In genomic region chr4:95386021-95386420, GRCm38 (mm10) we compare ENCODE assay signal across 23 mouse cellular contexts.
DNase-seq lines count a peak whose midpoint lies in the region; ATAC-seq and TF ChIP-seq lines count a peak whose summit lies in the region.
"Had no signal": no experiment of that assay in that cellular context is flagged by ENCODE, and none has a peak within 500 bp of the region (broad histone marks: within the 10 kb centered on the region; RNA-seq: fewer than 3 reads in every experiment).

No protein-coding gene starts in this region.

- H3K27ac ChIP-seq in gastrocnemius, adult 2 months, result peak overlapping the region; percentile 32
- peak overlapping the region; percentile 80 for H3K27ac ChIP-seq in lung, embryonic 16.5 days (ENCODE audit: low read length)
- no peak overlapping the region for H3K27ac ChIP-seq in midbrain, embryonic 14.5 days (replicated peaks; ENCODE audit: low read depth, low read length)
- H3K27ac ChIP-seq: hindbrain, embryonic 14.5 days; limb, embryonic 12.5 days; midbrain, embryonic 15.5 days had no signal

- TF ChIP-seq CTCF in gastrocnemius, adult 2 months (IDR thresholded peaks at IDR 0.05), result no peak

- H3K27me3 ChIP-seq in lung, embryonic 16.5 days (ENCODE audit: control insufficient read depth, insufficient read depth, low read depth, low read length), result no peaks in the 10 kb centered on the region
- H3K27me3 ChIP-seq in midbrain, embryonic 14.5 days (ENCODE audit: control insufficient read depth, insufficient read depth, low read length), result no peaks in the 10 kb centered on the region
- H3K27me3 ChIP-seq: embryonic facial prominence, embryonic 12.5 days; limb, embryonic 12.5 days; midbrain, embryonic 15.5 days had no signal

- intact Hi-C loops in gastrocnemius, adult 2 months (cut with DNase I), result loop anchor here (10.0 kb wide), 2 partner anchors 331 to 479 kb away; partner anchors contain the start of gene Jun

- no peak overlapping the region for H3K4me3 ChIP-seq in gastrocnemius, adult 2 months
- no peak overlapping the region for H3K4me3 ChIP-seq in lung, embryonic 16.5 days (ENCODE audit: low read length)
- H3K4me3 ChIP-seq in midbrain, embryonic 14.5 days (replicated peaks; ENCODE audit: low read depth, low read length), result no peak overlapping the region
- H3K4me3 ChIP-seq: embryonic facial prominence, embryonic 12.5 days; limb, embryonic 12.5 days; midbrain, embryonic 15.5 days had no signal

- no peak for DNase-seq in gastrocnemius, adult 2 months
- no peak for DNase-seq in gastrocnemius, postnatal 4 days (ENCODE audit: low spot score in 2 of 2)
- peak; percentile 25 for DNase-seq in kidney, adult 9 months
- no peak for DNase-seq in kidney, postnatal 25 days
- DNase-seq in lung, adult 18-20 months, result no peak
- peak; percentile 40 for DNase-seq in forelimb bud, embryonic 11.5 days (ENCODE audit: low read depth, low spot score)
- DNase-seq in midbrain, embryonic 14.5 days, result no peak
- DNase-seq: adrenal gland, postnatal 14 days; cerebellum, adult 11 months; cerebellum, adult 9-10 months; cerebellum, postnatal 36 days; gastrocnemius, postnatal 36 days; right cerebral cortex, postnatal 25 days; thymus, adult 18-20 months; thymus, postnatal 36 days had no signal

- ATAC-seq in lung, embryonic 16.5 days (ENCODE audit: low read depth), result no peak
- no peak for ATAC-seq in midbrain, embryonic 14.5 days (ENCODE audit: low FRiP score, low TSS enrichment)
- ATAC-seq: forebrain, embryonic 14.5 days; inflammation-experienced regulatory T-cells, adult 6 months; midbrain, embryonic 15.5 days had no signal

- 15% methylated on average over 2 of the region's 2 CpGs for WGBS in lung, embryonic 16.5 days
- WGBS in midbrain, embryonic 14.5 days, result 64% methylated on average over 2 of the region's 2 CpGs

- H3K4me1 ChIP-seq in lung, embryonic 16.5 days (replicated peaks; ENCODE audit: control insufficient read depth, insufficient read depth, low read length), result peaks cover 35% of the 10 kb centered on the region
- no peaks in the 10 kb centered on the region for H3K4me1 ChIP-seq in midbrain, embryonic 14.5 days (ENCODE audit: control insufficient read depth, insufficient read depth, low read length)
- H3K4me1 ChIP-seq: midbrain, embryonic 15.5 days had no signal

- no peak overlapping the region for H3K9ac ChIP-seq in lung, embryonic 16.5 days (ENCODE audit: low read length)
- H3K9ac ChIP-seq in midbrain, embryonic 14.5 days (replicated peaks; ENCODE audit: low read length), result no peak overlapping the region
- H3K9ac ChIP-seq: embryonic facial prominence, embryonic 12.5 days; hindbrain, embryonic 14.5 days; limb, embryonic 12.5 days; midbrain, embryonic 15.5 days had no signal

- no peaks in the 10 kb centered on the region for H3K36me3 ChIP-seq in lung, embryonic 16.5 days (ENCODE audit: control insufficient read depth, insufficient read depth, low read length)
- no peaks in the 10 kb centered on the region for H3K36me3 ChIP-seq in midbrain, embryonic 14.5 days (ENCODE audit: control insufficient read depth, insufficient read depth, low read length)
- H3K36me3 ChIP-seq: embryonic facial prominence, embryonic 12.5 days; limb, embryonic 12.5 days; midbrain, embryonic 15.5 days had no signal

- no peak overlapping the region for H3K4me2 ChIP-seq in lung, embryonic 16.5 days (ENCODE audit: low read depth, low read length)
- no peak overlapping the region for H3K4me2 ChIP-seq in midbrain, embryonic 14.5 days (ENCODE audit: low read length)
- H3K4me2 ChIP-seq: embryonic facial prominence, embryonic 12.5 days; hindbrain, embryonic 14.5 days; limb, embryonic 12.5 days; liver, embryonic 11.5 days; midbrain, embryonic 15.5 days had no signal

- H3K9me3 ChIP-seq in lung, embryonic 16.5 days (ENCODE audit: control insufficient read depth, low read length), result no peaks in the 10 kb centered on the region
- H3K9me3 ChIP-seq in midbrain, embryonic 14.5 days (ENCODE audit: control insufficient read depth, low read length), result no peaks in the 10 kb centered on the region
- H3K9me3 ChIP-seq: embryonic facial prominence, embryonic 12.5 days; limb, embryonic 12.5 days; midbrain, embryonic 15.5 days had no signal

Comparison
In these comparisons a context has a peak if more than half of its experiments do, and no peak if none do; other contexts are left out.
1. DNase-seq: peak in kidney, adult 9 months (single experiment) and forelimb bud, embryonic 11.5 days (single experiment); none in gastrocnemius, adult 2 months (single experiment), gastrocnemius, postnatal 4 days (0 of 2), kidney, postnatal 25 days (0 of 2), lung, adult 18-20 months (0 of 2) and midbrain, embryonic 14.5 days (single experiment).